Mouse (Mus musculus): Measurements from ENCODE around the gene Hist1h2bb.

GRCm38 (mm10) chr13:23742007-23742406 is 4.5 kb upstream of the Hist1h2bb start:
- no peak for TF ChIP-seq GATA1 (IDR thresholded peaks at IDR 0.05; ENCODE audit: borderline replicate concordance, low read length)
- TF ChIP-seq FLI1 (IDR thresholded peaks at IDR 0.05; ENCODE audit: low read length), result no peak

Measured in megakaryocyte, embryonic 14.5 days (primary cell).